Mouse (Mus musculus) C2C12 (cell line): ENCODE results near the gene Ankrd31.

ENCODE experiments used
- CTCF ChIP-seq: IDR thresholded peaks from one replicate; pipeline ENCODE4 v1.5.1; 2011; ENCODE audit not compliant: control insufficient read depth, insufficient read depth, insufficient read length
- MYOG ChIP-seq: IDR thresholded peaks from one replicate; pipeline ENCODE4 v1.6.1; 2011; ENCODE audit not compliant: control insufficient read depth, insufficient read length; ENCODE audit errors: extremely low read depth
- USF1 ChIP-seq: IDR thresholded peaks from one replicate; pipeline ENCODE4 v1.6.1; 2011; ENCODE audit warnings: low read depth, mild to moderate bottlenecking, control low read depth, moderate library complexity

GRCm38 (mm10) chr13:96742871-96743270, 5.2 kb upstream of the Ankrd31 start:
- no peak for TF ChIP-seq CTCF
- TF ChIP-seq USF1 = no peak
- no peak for TF ChIP-seq MYOG
